Mouse (Mus musculus) c-Kit-positive CD71-positive TER-119-negative erythroid progenitor cells, embryonic 14.5 days (primary cell): ENCODE results near the gene Maml2.

ENCODE experiments used
- DNase-seq: peaks from one replicate; pipeline ENCODE4 v3.0.0-alpha.2; 2013; ENCODE audit warnings: low read depth

Maml2 gene

DNA sequence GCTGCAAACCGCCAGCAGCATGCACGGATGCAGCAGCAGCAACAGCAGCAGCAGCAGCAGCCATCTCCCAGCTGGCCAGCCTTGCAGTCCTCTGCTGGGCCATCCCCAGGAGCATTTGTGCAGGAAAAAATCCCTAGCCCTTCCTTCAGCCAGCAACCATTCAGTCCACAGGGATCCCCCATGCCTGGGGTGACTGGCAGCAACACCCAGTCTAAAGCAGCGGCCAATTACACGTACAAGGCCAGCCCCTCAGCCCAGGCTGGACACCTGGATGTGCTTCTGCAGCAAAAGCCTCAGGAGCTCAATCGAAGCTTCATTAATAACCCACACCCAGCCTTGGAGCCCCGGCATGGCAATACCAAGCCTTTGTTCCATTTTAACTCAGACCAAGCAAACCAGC, 323.0 kb downstream of the Maml2 start:
- no peak for DNase-seq

DNA sequence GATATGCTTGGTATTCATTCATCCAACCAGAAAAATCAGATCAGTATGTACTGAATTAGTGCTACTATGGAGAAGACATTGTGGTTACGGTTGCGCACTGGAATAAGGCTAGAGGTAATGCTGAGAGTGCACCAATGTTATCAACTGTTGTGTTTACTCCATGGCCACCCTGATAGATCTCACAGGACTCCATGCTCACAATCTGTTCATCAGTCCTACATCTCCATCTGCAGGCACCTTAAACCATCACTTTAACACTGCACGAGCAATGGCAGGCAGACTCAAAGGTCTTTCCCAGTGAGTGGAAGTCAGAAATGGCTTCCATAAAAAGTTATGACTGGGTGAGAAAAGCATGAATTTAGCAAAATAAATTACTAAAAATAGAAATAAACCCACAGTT, 324.2 kb downstream of the Maml2 start:
- DNase-seq, result no peak

DNA sequence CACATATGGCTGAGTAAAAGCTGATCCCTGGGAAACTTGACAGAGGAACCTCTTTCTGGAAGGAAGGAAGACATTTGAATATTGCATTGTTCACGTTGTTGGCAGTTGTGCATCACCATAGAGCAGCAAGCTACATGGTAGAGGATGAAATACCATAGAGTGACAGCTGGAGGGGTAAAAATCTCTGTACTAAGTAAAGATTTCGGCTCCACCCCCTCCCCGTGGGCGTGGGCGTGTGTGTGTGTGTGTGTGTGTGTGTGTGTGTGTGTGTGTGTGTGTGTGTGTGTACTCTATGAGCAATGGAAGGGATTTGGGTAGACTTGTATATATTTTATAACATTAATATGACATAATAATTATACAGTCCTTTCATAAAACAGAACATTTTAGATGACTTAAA, 324.7 kb downstream of the Maml2 start:
- no peak for DNase-seq

DNA sequence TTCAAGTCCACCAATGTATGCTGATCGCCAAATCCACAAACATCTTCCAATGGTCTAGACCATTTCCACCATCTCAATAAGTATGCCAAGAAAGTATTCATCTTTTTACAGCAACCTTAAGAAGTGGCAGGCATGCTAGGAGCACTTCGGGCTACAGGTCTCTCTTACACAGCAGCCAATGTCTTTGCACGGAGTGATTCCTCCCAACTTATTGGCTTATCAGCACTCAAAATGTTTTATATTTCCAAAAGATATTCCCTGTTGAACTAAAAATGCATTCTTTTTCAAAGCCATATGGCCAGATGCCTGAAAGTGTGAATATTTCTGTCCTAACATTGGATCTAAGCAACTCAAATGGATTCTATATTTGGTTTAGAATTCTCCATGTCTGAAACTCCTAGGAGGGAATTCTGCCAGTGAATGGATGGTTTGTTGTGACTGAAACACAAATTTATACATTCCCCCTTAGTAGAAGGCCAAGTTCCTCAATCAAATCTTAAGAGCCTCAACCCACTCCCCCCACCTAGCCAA, 326.2 kb downstream of the Maml2 start:
- DNase-seq, result no peak

DNA sequence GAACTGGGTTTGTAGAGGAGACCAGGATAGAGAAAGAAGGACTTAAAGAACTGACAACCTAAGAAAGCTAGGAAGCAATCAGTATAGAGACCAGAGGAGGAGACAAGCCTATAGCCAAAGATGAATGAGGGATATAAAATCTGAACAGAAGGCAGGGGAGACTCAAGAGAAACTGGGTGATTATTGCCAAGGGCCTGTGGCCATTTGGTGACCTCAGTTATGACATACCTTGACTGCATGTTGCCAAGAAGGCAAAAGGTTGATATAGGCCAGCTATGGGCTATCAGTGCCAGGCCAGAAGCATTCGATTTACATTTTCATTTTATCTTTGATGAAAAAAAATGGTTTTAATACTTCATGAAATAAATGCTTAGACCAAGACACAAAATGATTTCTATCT, 327.0 kb downstream of the Maml2 start:
- DNase-seq, result no peak

DNA sequence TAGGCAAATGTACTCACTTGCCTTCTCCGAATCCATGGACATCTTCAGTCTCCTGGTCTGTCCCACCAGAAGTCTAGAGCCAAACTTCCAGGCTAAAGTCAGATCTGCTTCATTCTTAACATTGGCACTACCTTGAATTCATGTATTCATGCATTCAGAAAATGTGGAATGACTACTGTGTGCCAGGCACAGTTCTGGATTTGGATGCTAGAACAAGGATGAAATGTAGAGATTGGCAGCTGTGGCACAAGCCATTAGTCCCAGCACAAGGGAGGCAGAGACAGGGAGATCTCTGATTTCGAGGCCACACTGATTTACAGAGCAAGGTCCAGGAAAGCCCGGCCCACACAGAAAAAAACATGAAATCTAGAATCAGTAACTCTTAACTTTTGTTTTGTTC, 327.5 kb downstream of the Maml2 start:
- no peak for DNase-seq

DNA sequence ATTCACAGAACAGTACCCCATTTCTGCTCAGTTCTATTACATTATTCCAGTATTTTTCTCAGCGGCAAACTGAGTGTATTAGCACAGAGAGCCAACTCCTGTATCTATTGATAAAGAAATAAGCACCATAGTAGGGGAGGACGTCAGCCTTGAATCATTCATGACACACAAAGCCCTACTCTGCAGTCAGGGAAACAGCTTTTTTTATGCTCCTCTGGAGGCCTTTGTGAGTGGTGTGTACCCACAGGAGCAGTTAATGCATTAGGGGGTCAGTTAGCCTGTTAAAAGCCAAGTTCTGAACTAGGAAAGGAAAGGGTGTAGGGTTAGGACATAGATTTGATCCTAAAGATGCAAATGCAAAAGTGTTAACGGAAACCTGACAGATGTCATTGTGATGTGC, 328.7 kb downstream of the Maml2 start:
- no peak for DNase-seq

DNA sequence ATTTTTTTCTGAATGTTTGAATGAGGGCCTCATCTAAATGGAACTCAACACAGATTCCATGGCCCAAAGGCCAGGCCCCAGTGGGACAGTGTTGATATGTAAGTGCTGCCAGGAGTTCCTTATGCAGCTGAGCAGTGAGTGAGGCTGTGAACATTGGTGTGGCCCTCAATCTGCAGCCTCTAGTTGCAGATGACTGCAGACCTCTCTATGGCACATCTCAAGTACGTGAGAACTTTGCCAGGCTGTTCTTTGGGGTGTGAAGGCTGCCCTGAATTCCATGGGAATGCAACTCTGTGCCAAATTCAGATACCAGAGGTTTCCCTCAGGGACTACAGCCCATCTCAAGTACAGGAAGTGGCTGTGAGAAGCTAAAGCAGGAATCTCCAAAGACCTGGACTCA, 335.6 kb downstream of the Maml2 start:
- DNase-seq, result no peak

DNA sequence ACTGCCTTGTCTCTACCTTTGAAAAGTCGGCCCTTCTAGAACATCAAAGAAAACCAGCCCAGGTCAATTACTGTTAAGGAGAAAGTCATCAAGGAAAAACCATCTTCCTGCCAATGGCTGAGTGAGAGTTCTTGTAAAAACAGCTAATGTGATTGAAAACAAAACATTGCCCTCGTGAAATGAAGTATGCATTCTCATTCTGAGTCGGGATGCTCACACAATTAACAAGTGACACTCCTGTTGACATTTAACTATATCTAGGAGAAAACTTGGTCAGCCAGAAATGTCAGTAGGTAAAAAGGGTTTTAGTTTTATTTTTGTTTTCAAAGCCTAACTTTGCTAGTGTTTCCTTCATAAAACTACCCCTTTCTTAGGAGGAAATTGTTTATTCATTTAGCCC, 341.9 kb downstream of the Maml2 start:
- DNase-seq, result no peak

DNA sequence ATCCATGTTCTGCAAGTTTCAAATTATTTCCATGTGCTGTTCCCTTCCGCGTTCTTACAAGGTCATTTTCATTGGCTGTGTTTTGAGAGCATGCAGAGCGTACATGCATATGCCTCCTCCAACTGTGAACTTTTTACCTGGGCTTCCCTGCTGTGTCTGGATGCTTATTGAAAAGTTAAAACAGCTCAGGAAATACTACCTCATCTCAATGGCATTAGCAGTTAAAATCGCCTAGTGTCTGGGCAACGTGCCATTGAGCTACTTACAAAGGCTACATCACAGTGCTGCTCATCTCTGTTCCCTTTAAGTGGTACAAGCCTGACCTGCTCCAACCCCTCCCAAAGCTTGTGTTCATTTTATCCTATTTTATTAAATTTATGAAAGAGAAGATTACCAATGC, 347.4 kb downstream of the Maml2 start:
- no peak for DNase-seq

DNA sequence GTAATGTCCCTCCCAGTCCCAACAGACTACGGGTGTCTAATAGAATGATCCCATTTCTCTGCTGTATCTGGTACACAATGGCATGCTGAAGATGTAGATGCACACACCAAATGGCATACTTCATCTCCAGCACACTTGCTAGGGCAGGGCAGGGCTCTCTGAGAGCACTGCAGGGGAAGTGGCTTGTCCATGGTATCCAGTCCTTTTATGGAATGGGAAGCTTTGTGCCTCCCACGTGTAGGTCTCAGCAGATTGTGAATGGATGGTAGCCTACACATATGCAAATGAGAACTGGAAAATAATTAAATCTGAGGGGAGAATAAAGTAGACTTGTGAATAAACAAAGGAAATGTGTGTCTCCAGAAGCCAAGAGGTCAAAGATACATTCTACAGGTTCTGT, 353.3 kb downstream of the Maml2 start:
- no peak for DNase-seq

DNA sequence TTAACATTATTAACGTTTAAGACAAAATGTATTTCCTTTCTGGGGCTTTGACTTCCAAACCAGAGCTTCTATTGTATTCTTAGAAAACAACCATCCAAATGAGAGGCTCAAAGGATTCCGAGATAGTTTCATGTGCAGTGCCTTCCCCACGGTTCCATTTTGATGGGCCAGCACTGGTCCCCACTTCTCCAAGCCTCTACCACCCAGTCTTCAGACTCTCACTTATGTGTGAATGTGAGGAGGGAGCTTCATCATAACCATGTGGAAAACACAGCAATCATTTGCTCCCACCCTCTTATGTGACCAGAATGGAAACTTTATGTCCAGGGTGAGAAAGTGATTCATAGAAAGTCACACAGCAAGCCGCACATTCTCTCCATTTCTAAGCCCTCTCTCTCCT, 354.1 kb downstream of the Maml2 start:
- no peak for DNase-seq

DNA sequence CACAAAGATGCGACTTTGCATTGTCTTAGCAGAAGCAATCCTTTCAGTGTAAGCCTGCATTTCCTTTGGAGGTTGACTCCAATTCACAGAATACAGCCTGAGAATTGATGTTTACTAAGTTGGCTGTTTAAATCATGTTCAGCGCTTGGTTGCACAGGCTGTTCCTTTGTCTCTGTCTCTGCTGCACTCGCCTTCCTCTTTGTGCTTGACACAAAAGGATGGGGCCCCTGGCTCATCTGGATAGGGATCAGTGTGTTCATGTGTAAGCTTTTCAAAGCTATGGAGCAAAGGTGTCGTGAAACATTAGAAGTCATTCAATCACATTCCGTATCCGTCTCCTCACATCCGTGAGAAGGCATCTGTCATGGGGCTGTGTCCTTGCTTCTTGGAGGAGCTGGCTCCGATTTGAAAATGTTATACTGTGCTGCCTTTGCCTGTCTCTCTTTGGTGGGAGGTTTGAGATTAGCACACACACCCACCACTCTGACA, 354.7 kb downstream of the Maml2 start:
- no peak for DNase-seq

DNA sequence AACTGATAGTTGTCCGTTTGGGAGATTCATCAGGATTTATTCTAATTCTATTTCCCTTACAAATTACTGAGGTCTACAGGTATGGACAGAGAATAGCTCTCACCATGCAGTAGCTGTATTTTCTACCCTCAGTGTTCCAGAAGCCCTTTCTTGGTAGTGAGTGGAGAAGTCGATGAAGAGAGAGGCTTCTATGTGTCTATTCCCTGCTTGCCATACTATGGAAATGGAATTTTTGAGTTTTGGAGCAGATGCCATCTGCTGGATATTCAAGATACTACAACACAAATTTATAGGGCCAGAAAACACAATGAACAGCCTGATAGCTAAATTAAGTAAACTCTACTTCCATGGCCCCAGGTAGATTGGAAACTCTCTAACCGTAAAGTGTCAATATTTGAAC, 355.2 kb downstream of the Maml2 start:
- peak; percentile 8 for DNase-seq

DNA sequence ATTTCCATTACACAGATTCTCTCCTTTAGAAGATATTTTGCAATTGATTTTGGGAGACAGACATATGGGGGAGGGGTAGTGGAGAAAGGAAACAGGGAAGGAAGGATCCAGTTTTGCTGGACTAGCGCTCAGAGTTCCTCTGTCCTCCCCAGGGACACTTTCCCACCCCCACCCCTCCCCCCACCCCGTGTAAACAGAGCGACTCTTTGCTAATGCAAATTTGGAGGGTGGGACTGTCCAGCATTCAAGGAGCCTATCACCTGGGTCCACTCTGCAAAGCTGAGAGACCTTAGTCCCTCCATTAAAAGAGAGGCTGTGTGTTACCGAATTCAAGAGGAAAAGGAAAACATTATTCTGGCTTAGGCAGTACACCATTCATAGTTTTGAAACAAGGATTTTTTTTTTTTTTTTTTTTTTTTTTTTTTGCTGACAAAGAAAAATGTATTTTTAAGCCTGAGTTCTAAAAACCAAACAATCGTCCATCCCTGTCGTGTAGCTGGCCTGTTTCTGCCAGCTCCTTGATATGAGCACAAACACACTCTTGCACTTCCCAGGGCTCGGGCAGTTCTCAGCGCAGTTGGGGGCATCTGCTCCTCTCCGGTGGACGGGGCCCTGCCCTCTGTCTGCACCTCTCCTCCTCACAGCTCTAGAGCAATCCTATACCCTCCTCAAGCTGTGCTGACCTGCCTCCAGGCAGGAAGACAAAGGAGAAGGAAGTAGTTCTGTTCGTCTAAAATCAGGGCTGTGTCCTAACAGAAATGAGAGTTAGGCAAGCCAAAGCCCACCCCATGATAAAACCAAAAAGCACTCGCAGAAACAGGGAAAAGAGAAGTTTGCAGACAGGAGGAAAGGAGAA, 364.2 kb downstream of the Maml2 start:
- no peak for DNase-seq

DNA sequence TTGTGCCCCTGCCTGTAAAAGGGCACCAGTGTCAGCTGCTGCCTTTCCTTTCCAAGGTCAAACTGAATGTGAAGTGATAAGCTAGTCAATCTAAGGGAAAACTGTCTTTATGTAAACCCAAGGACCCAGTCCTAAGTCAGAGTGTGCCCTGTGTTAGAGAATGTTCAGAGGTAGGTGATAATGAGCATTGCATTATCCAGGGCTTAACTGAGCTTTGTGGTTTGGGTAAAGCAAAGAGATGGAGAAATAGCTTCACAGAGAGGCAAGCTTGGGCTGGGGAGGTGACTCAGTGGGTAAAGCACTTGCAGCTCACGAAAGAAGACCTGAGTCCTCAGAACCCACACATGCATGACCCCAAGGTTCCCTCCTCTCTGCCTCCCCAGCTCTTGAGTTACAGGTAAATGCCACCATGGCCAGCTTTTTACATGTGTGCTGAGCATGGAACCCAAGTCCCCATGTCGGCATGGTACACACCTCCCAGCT, 367.8 kb downstream of the Maml2 start:
- no peak for DNase-seq

DNA sequence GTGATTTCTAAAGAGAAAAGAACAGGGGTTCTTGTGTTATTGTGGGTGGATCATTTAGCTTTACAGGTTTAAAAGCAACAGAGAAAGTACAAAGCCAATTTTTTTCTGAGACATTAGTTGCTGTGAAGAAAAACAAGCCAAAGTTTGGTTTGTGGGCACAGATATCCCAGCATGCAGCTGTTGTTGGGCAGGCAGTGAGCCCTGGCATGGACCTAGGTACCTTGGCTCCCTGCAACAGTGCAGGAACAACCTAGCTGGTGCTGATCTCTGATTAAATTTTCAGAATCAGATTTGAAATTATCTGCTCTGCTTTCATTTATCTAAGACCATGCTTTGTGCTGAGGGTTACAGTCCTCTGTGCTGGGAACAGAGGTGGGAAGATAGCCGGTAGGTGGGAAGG, 370.2 kb downstream of the Maml2 start:
- no peak for DNase-seq

DNA sequence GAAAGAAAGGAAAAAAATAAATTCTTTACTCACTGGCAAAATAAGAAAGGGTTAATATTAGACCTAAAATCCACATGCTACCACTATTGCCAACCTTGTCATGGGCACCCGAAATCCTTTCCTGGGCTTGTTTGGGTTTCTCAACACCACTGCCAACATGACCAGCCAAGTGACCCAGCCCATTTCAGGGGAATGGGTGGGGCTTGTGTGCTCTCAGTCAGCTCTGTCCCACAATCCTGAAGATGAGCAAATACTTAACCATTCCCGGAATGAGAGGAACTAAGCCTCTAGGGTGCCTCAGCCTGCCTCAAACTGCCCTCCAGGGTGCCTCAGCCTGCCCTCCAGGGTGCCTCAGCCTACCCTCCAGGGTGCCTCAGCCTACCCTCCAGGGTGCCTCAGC, 371.0 kb downstream of the Maml2 start:
- DNase-seq, result no peak

DNA sequence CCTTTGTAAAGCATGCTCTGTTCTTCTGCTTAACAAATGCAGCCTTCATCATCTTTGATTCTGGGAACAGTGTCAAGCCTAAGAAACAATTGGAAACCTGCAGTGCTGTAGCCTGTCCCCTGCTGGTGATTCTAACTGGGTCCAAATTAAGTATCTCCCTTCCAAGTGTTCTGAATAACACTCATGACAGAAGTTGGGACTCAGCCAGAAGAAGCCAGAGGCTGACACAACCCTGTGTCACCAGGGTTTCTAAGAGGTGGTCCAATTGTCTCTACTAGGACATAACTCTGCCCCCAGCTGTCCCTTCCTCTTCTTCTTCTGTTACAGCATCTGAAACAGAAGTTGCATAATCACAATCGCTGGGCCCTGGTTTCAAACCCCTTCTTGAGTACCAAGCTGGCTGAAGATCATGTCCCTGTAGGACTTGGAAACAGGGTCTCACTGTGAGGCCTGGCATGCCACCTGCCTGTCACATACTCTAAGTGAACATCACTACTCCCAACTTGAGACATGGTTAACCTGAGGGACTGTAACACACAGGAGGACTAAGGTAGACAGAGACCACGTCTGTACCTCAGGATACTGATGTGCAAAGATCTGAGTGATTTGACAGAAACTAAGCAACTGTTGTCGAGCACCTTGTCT, 373.5 kb downstream of the Maml2 start:
- DNase-seq, result no peak

DNA sequence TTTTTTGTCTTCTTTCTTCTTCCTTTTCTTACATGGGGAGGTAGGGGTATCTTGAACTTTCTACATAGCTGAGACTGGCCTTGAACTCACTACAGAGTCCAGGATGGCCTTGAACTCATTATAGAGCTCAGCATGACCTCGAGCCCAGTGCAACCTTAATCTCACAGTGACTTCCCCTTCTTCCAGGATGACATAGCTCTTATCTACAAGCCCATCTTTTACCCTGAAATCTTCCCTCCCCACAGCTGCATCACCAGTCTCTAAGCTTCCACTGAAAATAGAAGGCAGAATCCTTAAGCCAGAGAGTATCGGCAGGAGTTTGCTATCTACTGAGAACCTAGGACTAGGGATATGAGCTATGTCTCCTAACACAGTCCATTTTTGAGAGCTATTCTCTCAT, 375.5 kb downstream of the Maml2 start:
- DNase-seq, result no peak

DNA sequence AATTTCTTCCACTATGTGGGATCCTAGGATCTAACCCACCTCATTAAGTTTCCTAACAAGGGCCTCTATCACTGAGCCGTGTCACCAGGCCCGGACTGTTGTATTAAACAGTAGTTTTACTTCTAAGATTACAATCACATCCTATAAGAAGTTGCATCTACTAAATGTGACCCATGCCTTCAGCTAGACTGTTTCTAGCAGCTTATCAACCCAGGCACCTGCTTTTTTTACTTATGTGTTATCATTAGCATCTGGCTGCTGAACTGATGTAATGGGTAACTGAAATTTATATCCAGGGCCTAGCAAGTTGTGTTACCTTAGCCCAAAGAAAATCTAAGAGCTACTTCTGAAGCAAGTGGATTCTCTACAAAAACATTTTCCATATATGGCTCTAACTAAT, 380.3 kb downstream of the Maml2 start:
- no peak for DNase-seq

DNA sequence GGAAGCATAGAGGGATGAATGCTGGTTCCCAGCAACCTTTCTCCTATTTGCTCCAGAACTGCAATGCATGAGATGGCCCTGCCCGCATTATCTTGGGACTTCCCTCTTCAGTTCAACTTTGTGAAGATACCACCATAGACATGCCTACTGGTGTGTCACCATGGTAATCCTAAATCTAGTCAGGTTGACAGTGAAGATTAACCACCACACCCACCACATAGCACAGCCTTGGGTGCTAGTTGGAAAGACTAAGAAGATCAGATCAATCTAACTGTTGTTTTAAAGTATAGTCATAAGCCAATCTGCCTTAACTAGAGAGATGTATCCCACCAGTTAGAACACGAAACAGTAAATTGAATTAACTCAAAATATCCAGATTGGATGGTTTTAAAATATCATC, 381.9 kb downstream of the Maml2 start:
- no peak for DNase-seq

DNA sequence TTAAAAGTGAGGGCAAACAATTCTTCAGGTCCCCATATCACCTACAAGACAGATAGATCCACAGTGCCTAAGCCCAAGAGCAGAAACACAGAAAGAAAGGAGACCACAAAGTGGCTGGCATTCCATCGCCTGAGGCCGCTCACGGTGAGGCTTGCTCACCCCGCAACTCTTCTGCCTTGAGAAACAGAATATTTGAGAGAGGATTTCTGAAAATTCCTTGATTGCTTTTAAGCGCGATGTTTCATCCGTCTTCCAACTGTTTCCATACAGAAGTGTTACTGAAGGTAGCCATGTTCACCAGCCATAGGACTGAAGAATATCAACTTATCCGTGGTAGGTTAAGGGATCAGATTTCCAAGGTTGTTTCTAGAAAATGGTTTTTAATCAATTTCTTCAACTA, 383.4 kb downstream of the Maml2 start:
- no peak for DNase-seq
